Mouse (Mus musculus): ENCODE results near the gene Cep112.
A peak's percentile ranks its signal among the peaks of the same experiment; 100 is the strongest.

The Cep112 gene

GRCm38 (mm10) chr11:108447148-108447547, 22.2 kb downstream of the Cep112 start:
- DNase-seq (ENCODE audit: low spot score in 2 of 2) = no peak

DNA sequence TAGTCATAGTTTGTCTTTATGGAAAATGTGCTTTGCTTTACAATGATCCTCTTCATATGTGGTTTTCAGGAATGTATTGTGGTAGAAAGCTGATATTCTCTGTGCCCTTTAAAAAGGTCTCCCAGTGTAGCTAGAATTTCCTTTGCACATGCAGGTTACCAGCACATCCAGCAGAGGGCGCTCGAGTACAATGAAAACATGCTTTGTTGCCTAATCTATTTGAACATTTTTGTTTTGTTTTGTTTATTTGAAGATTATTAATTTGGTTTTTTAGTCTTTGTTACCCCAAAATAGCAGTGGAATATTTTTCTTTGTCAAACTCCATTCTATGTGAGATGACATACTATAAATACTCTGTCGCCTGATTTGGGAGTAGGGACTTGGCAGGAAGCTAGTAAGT, 24.8 kb downstream of the Cep112 start:
- DNase-seq (ENCODE audit: low spot score in 2 of 2) = peak; percentile 42 to 86

- no peak for DNase-seq (ENCODE audit: low spot score in 2 of 2)
Measured at GRCm38 (mm10) chr11:108459599-108459998, 34.6 kb downstream of the Cep112 start.

GRCm38 (mm10) chr11:108464138-108464537, 39.1 kb downstream of the Cep112 start:
- no peak for DNase-seq (ENCODE audit: low spot score in 2 of 2)

GRCm38 (mm10) chr11:108464715-108465301, 39.8 kb downstream of the Cep112 start:
- no peak for DNase-seq (ENCODE audit: low spot score in 2 of 2)

GRCm38 (mm10) chr11:108475738-108476137, 50.7 kb downstream of the Cep112 start:
- no peak for DNase-seq (ENCODE audit: low spot score in 2 of 2)

GRCm38 (mm10) chr11:108476226-108476625, 51.2 kb downstream of the Cep112 start:
- DNase-seq (ENCODE audit: low spot score in 2 of 2) = no peak

DNA sequence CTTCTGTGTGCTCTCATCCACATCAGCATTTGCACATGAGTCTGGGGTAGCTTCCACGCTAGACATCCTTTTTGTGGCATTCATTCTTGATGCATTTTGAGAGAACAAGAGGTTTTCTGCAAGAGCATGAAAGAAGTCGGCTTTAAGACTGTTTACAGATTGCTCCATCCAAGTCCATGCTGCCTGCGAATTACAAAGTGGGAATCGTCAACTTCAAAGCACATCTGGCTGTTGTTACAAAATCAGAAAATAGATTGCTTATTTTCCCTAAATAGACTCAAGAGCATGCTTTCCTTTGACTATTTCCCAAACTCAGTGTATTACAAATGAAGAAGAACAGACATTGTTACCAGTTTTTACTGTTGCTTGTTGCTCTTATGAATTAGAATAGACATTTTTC, 59.0 kb downstream of the Cep112 start:
- DNase-seq (ENCODE audit: low spot score in 2 of 2) = no peak

DNA sequence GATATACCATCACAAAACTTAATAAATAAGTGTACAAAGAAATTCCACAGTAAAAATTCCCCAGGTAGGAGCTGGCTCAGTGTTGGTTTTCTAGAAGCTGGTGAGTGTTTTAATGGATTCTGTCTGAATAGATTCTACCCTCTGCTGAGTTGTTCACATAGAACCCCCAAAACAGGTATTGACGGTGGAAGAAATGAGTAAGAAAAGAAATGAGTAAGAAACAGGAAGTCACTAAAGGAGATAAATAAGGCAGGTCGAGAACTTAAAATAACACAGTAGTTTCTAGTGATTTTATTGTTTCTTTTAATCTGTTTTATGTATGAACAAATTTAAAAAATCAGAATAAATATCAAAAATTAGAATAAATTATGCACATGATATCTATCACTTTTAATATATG, 63.3 kb downstream of the Cep112 start:
- DNase-seq (ENCODE audit: low spot score in 2 of 2) = no peak

DNA sequence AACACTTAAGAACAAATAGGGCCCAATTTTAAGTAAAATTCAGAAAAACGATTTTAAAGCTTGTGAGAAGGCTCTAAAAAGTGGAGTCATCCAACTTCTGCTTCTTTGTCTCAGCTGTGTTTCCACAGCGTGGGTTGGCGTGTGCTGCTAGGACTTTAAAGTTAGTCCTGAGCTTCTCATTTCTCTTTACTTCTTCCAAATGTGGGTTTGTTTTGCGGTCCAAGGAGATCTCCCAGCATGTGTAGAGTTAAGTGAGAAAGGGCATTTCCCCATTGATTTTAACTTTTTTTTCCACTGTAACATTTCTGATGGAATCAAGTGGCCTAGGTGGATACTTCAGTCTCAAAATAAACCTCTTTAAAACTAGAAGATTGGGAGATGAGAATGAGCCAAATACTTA, 64.9 kb downstream of the Cep112 start:
- DNase-seq (ENCODE audit: low spot score in 2 of 2) = peak in 1 of 2 experiments; percentile 5

DNA sequence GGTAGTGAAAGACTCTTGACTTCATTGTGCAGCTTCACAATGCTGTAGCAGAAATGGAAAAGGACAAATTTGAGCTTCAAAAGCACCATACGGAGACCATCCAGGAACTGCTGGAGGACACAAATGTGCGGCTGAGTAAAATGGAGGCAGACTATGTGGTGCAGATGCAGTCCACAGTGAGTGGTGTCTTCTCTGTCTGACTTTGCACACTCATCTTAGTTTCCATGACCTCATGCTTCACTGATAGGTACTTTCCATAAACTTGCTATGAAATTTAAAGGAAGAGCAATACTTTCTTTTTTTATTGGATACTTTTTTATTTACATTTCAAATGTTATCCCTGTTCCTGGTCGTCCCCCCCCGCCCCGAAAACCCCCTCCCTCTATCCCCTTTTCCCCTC, 83.2 kb downstream of the Cep112 start:
- no peak for DNase-seq (ENCODE audit: low spot score in 2 of 2)

DNA sequence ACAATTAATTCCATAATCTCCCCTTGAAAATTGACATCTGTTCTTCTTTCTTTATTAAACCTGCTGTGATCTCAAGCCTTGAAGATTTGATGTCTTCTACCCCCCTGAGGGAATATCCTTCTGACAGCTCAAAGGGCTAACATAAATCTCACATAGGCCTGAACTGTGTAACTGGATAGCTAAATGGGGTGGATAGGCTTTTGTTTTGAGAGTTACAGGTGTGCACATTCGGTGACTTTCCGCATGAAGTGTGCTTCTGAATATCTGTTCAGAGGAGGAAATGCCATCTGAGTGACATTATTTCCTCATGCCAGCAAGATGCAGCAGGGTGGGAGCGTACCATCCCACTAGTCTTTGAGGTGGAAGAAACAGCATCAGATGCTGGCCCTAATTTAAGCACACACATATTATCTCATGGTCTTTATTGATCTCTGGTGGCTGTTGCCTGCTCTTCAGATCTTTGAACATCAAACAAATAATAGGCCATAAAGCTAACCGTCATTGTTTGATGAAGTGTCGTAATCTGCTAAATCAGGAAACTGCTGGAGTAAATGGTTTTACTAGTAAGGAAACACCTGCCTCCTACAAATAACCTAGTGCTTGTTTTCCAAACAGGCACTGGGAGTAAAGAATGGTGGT, 102.9 kb downstream of the Cep112 start:
- no peak for DNase-seq (ENCODE audit: low spot score in 2 of 2)

DNA sequence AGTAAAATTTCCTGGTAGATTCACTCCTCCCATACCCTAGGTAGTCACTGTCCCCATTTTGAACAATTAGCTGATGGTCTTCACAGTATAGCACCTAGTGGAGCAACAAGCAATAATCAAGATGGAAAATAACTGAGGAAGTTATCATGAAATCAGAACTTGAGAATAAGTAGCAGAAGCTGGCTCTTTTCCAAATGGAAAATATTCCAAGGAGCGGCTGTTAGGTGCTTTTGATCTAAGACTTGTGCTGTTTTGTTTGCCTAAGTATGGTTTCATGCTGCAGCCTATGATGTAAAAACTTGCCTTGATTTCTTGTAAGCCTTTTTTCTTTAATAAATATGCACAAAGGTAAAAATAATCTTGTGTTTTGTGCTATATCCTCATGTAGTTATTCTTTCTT, 107.9 kb downstream of the Cep112 start:
- no peak for DNase-seq (ENCODE audit: low spot score in 2 of 2)

DNA sequence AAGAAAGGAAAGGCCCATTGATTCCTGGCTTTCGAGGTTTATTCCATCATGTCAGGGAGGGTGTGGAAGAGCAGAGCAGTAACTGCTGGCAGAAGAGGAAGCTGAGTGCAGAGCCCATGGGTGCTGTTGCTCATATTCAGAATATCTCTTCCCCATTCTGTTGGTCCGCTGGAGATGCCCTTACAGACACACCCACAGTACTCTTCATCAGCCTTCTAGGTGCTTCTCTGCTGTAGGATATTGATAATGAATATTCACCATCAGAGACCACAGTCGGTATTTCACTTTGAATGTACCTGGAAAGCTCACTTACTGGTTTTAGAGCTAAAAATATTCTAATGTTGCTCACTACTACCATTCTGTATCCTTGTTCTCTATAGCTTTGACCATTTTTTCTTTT, 109.0 kb downstream of the Cep112 start:
- DNase-seq (ENCODE audit: low spot score in 2 of 2) = no peak

- DNase-seq (ENCODE audit: low spot score in 2 of 2) = no peak
Measured at GRCm38 (mm10) chr11:108552997-108553622, 128.1 kb downstream of the Cep112 start.

- DNase-seq (ENCODE audit: low spot score in 2 of 2) = no peak
Measured at GRCm38 (mm10) chr11:108553881-108554280, 128.9 kb downstream of the Cep112 start.

DNA sequence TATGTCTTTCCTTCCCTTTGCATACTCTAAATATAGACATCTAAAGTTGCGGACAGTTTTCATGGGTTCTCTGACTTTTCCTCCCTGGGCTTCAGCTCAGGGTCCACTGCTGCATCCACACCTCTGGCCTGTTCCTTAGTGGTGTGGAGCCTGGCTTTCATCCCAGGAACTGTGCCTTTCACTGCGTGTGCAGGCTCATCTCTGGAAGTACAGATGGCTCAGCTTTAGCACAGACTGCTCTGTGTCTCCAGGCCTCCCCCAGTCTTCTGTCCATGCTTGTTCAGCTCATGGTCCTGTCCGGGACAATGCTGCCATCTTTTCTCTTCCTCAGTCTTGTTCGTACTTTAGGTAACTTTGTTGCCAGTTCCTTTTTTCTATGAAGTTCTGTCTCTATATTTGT, 133.6 kb downstream of the Cep112 start:
- DNase-seq (ENCODE audit: low spot score in 2 of 2) = no peak

DNA sequence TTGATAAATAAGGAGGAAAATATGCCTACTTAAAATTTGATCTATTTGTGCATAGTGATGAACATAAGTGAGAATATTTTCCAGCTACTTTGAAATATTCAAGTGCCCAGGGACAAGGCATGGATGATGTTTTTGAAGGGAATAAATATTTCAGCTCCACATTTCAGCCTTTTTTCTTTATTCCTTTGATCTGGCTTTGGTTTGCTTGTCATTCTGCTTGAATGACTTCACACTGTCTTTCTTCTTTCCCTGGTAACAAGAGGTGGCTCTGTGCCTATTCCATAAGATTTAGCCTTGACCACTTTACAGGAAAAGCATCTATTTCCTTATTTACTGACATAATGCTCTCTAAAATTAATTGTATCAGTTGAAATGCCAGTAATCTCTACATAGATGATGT, 134.5 kb downstream of the Cep112 start:
- DNase-seq (ENCODE audit: low spot score in 2 of 2) = no peak

- DNase-seq (ENCODE audit: low spot score in 2 of 2) = no peak
Measured at GRCm38 (mm10) chr11:108562076-108562475, 137.1 kb downstream of the Cep112 start.

- DNase-seq (ENCODE audit: low spot score in 2 of 2) = no peak
Measured at GRCm38 (mm10) chr11:108586551-108587184, 161.7 kb downstream of the Cep112 start.

GRCm38 (mm10) chr11:108593207-108593958, 168.4 kb downstream of the Cep112 start:
- no peak for DNase-seq (ENCODE audit: low spot score in 2 of 2)

- no peak for DNase-seq (ENCODE audit: low spot score in 2 of 2)
Measured at GRCm38 (mm10) chr11:108593959-108594579, 169.1 kb downstream of the Cep112 start.

All from spleen, postnatal 4 days (tissue).